Mouse (Mus musculus): ENCODE data around the gene Il21r.

The Il21r gene

GRCm38 (mm10) chr7:125603185-125603631 lies at the start of gene Il21r:
Gene Il21r (plus strand): TSS chr7:125603429.
- DNase-seq (ENCODE audit: low spot score in 2 of 2), result no peak

GRCm38 (mm10) chr7:125553653-125554428 lies 49.4 kb upstream of the Il21r start:
- no peak for DNase-seq (ENCODE audit: low spot score in 2 of 2)

- DNase-seq (ENCODE audit: low spot score in 2 of 2), result no peak
Observed at GRCm38 (mm10) chr7:125554456-125555114, 48.6 kb upstream of the Il21r start.

GRCm38 (mm10) chr7:125555351-125555872 lies 47.8 kb upstream of the Il21r start:
- no peak for DNase-seq (ENCODE audit: low spot score in 2 of 2)

GRCm38 (mm10) chr7:125556096-125556495 lies 47.1 kb upstream of the Il21r start:
- no peak for DNase-seq (ENCODE audit: low spot score in 2 of 2)

- DNase-seq (ENCODE audit: low spot score in 2 of 2), result no peak
Observed at GRCm38 (mm10) chr7:125556865-125557264, 46.4 kb upstream of the Il21r start.

- no peak for DNase-seq (ENCODE audit: low spot score in 2 of 2)
Observed at GRCm38 (mm10) chr7:125558401-125558945, 44.8 kb upstream of the Il21r start.

- DNase-seq (ENCODE audit: low spot score in 2 of 2), result no peak
Observed at GRCm38 (mm10) chr7:125558997-125559396, 44.2 kb upstream of the Il21r start.

GRCm38 (mm10) chr7:125559537-125559936 lies 43.7 kb upstream of the Il21r start:
- DNase-seq (ENCODE audit: low spot score in 2 of 2), result no peak

GRCm38 (mm10) chr7:125560146-125560785 lies 43.0 kb upstream of the Il21r start:
- no peak for DNase-seq (ENCODE audit: low spot score in 2 of 2)

GRCm38 (mm10) chr7:125561085-125561690 lies 42.0 kb upstream of the Il21r start:
- peak; percentile 78 to 80 for DNase-seq (ENCODE audit: low spot score in 2 of 2)

GRCm38 (mm10) chr7:125562413-125562812 lies 40.8 kb upstream of the Il21r start:
- DNase-seq (ENCODE audit: low spot score in 2 of 2), result no peak

- no peak for DNase-seq (ENCODE audit: low spot score in 2 of 2)
Observed at GRCm38 (mm10) chr7:125563093-125563492, 40.1 kb upstream of the Il21r start.

- DNase-seq (ENCODE audit: low spot score in 2 of 2), result no peak
Observed at GRCm38 (mm10) chr7:125564316-125565024, 38.8 kb upstream of the Il21r start.

GRCm38 (mm10) chr7:125565516-125566285 lies 37.5 kb upstream of the Il21r start:
- DNase-seq (ENCODE audit: low spot score in 2 of 2), result no peak

GRCm38 (mm10) chr7:125566420-125566819 lies 36.8 kb upstream of the Il21r start:
- no peak for DNase-seq (ENCODE audit: low spot score in 2 of 2)

GRCm38 (mm10) chr7:125568888-125569287 lies 34.3 kb upstream of the Il21r start:
- no peak for DNase-seq (ENCODE audit: low spot score in 2 of 2)

- DNase-seq (ENCODE audit: low spot score in 2 of 2), result no peak
Observed at GRCm38 (mm10) chr7:125571891-125572290, 31.3 kb upstream of the Il21r start.

GRCm38 (mm10) chr7:125572737-125573136 lies 30.5 kb upstream of the Il21r start:
- DNase-seq (ENCODE audit: low spot score in 2 of 2), result no peak

GRCm38 (mm10) chr7:125573849-125574248 lies 29.4 kb upstream of the Il21r start:
- DNase-seq (ENCODE audit: low spot score in 2 of 2), result no peak

Data from urinary bladder, postnatal 4 days (tissue).